Comparison of ENCODE assay signal across 51 mouse cellular contexts in the genomic region with DNA sequence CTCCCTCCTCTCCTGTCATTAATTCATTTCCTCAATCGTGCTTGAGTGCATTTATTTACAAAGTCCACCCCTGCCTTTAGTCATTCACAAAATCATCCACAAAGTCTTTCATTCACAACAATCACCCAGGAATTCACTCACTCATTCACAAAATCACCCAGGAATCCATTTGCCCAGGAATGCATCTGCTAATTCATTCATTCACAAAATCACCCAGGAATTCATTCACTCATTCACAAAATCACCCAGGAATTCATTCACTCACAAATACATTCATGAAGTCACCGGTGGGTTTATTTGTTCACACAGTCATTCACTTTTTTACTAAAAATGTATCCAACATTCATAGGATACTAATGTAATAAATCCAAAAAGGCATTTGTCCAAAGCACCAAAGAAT. TPM values are rescaled to one million over a fixed set of nuclear protein-coding genes. Genes with fewer than 3 reads are reported as not detected.
"Had no signal": no experiment of that assay in that cellular context is flagged by ENCODE, and none has a peak within 500 bp of the region (broad histone marks: within the 10 kb centered on the region; RNA-seq: fewer than 3 reads in every experiment).

No protein-coding gene starts in this region.

- H3K27me3 ChIP-seq: heart, embryonic 12.5 days; heart, embryonic 13.5 days; heart, embryonic 15.5 days; hindbrain, embryonic 12.5 days; hindbrain, embryonic 13.5 days; hindbrain, embryonic 15.5 days; intestine, embryonic 15.5 days; kidney, embryonic 15.5 days had no signal

- H3K4me2 ChIP-seq: heart, embryonic 11.5 days; heart, embryonic 12.5 days; heart, embryonic 13.5 days; heart, embryonic 15.5 days; hindbrain, embryonic 12.5 days; hindbrain, embryonic 13.5 days; hindbrain, embryonic 14.5 days; hindbrain, embryonic 15.5 days; intestine, embryonic 15.5 days; kidney, embryonic 15.5 days had no signal

- ATAC-seq: hindbrain, embryonic 16.5 days; hindbrain, postnatal 0 days; inflammation-experienced regulatory T-cells, adult 6 months; intestine, embryonic 15.5 days; intestine, embryonic 16.5 days had no signal

- H3K4me3 ChIP-seq: heart, embryonic 10.5 days; heart, embryonic 12.5 days; heart, embryonic 13.5 days; heart, embryonic 15.5 days; hindbrain, embryonic 10.5 days; hindbrain, embryonic 12.5 days; hindbrain, embryonic 13.5 days; hindbrain, embryonic 15.5 days; intestine, embryonic 15.5 days; kidney, embryonic 15.5 days; layer of hippocampus, adult 2 months; left cerebral cortex, adult 2 months had no signal

- H3K27ac ChIP-seq: heart, embryonic 10.5 days; heart, embryonic 13.5 days; heart, embryonic 15.5 days; hindbrain, embryonic 10.5 days; hindbrain, embryonic 12.5 days; hindbrain, embryonic 13.5 days; hindbrain, embryonic 14.5 days; hindbrain, embryonic 15.5 days; hindbrain, postnatal 0 days; intestine, embryonic 15.5 days; kidney, embryonic 15.5 days; kidney, postnatal 0 days; layer of hippocampus, adult 2 months; left cerebral cortex, adult 2 months had no signal

- DNase-seq: heart, postnatal 14 days; heart, postnatal 36 days; heart, postnatal 4 days; kidney, adult 11 months; kidney, adult 18-20 months; kidney, adult 2 months; kidney, adult 8-10 months; kidney, adult 9 months; kidney, postnatal 10 days; kidney, postnatal 14 days; kidney, postnatal 25 days; kidney, postnatal 36 days; kidney, postnatal 4 days; layer of hippocampus, adult 9-11 months; layer of hippocampus, postnatal 36 days had no signal

- H3K9me3 ChIP-seq: heart, embryonic 10.5 days; heart, embryonic 13.5 days; heart, embryonic 15.5 days; hindbrain, embryonic 10.5 days; hindbrain, embryonic 12.5 days; hindbrain, embryonic 13.5 days; hindbrain, embryonic 15.5 days; intestine, embryonic 15.5 days; kidney, embryonic 15.5 days had no signal

- H3K4me1 ChIP-seq: heart, embryonic 15.5 days; hindbrain, embryonic 10.5 days; hindbrain, embryonic 12.5 days; hindbrain, embryonic 13.5 days; hindbrain, embryonic 15.5 days; intestine, embryonic 15.5 days; kidney, embryonic 15.5 days had no signal

- H3K9ac ChIP-seq: heart, embryonic 12.5 days; heart, embryonic 13.5 days; heart, embryonic 15.5 days; hindbrain, embryonic 12.5 days; hindbrain, embryonic 13.5 days; hindbrain, embryonic 14.5 days; hindbrain, embryonic 15.5 days; intestine, embryonic 15.5 days; kidney, embryonic 15.5 days had no signal

- H3K36me3 ChIP-seq: heart, embryonic 10.5 days; heart, embryonic 12.5 days; heart, embryonic 13.5 days; heart, embryonic 15.5 days; hindbrain, embryonic 10.5 days; hindbrain, embryonic 12.5 days; hindbrain, embryonic 13.5 days; hindbrain, embryonic 15.5 days; intestine, embryonic 15.5 days; kidney, embryonic 15.5 days had no signal

RNA-seq across cellular contexts. Expression of a gene that starts 42.5 kb away (rescaled TPM):
- total RNA-seq: heart, postnatal 14 days; heart, postnatal 25 days; heart, postnatal 36 days; heart, postnatal 4 days; hematopoietic stem cell, adult 5-6 weeks; hindbrain, postnatal 0 days; layer of hippocampus, adult 18-20 months; layer of hippocampus, adult 2 months; layer of hippocampus, adult 8-10 months; layer of hippocampus, postnatal 10 days; layer of hippocampus, postnatal 14 days; layer of hippocampus, postnatal 25 days; layer of hippocampus, postnatal 36 days; left cerebral cortex, adult 18-20 months; left cerebral cortex, adult 2 months; left cerebral cortex, adult 8-10 months had no signal
- polyA plus RNA-seq: heart, embryonic 10.5 days; heart, embryonic 11.5 days; heart, embryonic 12.5 days; heart, embryonic 13.5 days; heart, embryonic 14.5 days; heart, embryonic 15.5 days; heart, embryonic 16.5 days; heart, postnatal 0 days; hindbrain, embryonic 11.5 days; hindbrain, embryonic 12.5 days; hindbrain, embryonic 13.5 days; hindbrain, embryonic 14.5 days; hindbrain, embryonic 15.5 days; hindbrain, embryonic 16.5 days; hindbrain, postnatal 0 days; inflammation-experienced regulatory T-cells, adult 6 months; intestine, embryonic 14.5 days; intestine, embryonic 15.5 days; intestine, embryonic 16.5 days; kidney, adult 2 months; kidney, embryonic 14.5 days; kidney, embryonic 15.5 days; kidney, embryonic 16.5 days; kidney, postnatal 0 days; large intestine, adult 2 months had no signal

RNA-seq across cellular contexts. Expression of a gene that starts 52.7 kb away (rescaled TPM):
- total RNA-seq: heart, postnatal 14 days; heart, postnatal 25 days; heart, postnatal 36 days; heart, postnatal 4 days; hematopoietic stem cell, adult 5-6 weeks; hindbrain, postnatal 0 days; layer of hippocampus, adult 18-20 months; layer of hippocampus, adult 2 months; layer of hippocampus, adult 8-10 months; layer of hippocampus, postnatal 10 days; layer of hippocampus, postnatal 14 days; layer of hippocampus, postnatal 25 days; layer of hippocampus, postnatal 36 days; left cerebral cortex, adult 18-20 months; left cerebral cortex, adult 2 months; left cerebral cortex, adult 8-10 months had no signal
- polyA plus RNA-seq: heart, embryonic 10.5 days; heart, embryonic 11.5 days; heart, embryonic 12.5 days; heart, embryonic 13.5 days; heart, embryonic 14.5 days; heart, embryonic 15.5 days; heart, embryonic 16.5 days; heart, postnatal 0 days; hindbrain, embryonic 10.5 days; hindbrain, embryonic 11.5 days; hindbrain, embryonic 12.5 days; hindbrain, embryonic 13.5 days; hindbrain, embryonic 14.5 days; hindbrain, embryonic 15.5 days; hindbrain, embryonic 16.5 days; hindbrain, postnatal 0 days; inflammation-experienced regulatory T-cells, adult 6 months; intestine, embryonic 14.5 days; intestine, embryonic 15.5 days; intestine, embryonic 16.5 days; kidney, adult 2 months; kidney, embryonic 14.5 days; kidney, embryonic 15.5 days; kidney, embryonic 16.5 days; kidney, postnatal 0 days; large intestine, adult 2 months had no signal
